ENCODE assay signal across 8 mouse cellular contexts in the genomic region with DNA sequence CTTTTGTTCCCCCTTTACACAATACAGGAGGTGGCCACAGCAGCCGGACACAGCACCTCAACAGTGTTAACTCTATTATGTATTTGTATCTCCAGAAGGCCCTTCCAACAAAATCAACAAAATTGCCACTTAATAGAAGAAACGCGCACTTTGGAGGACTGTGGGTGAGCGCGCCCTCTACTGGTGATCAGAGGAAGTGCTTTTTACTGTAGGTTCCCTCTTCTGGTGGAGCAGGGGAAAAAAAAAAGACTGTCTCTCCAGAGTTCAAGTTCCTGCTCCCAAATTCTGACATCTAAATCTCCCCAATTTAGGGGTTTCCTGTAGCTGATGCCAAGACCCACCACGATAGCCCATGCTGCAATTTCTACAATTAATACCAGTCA. TPM values are rescaled to one million over a fixed set of nuclear protein-coding genes. Genes with fewer than 3 reads are reported as not detected.
DNase-seq lines count a peak whose midpoint lies in the region; ATAC-seq and TF ChIP-seq lines count a peak whose summit lies in the region.

No protein-coding gene starts in this region.

- no peak overlapping the region for H3K4me2 ChIP-seq in neural tube, embryonic 15.5 days
- no peak overlapping the region for H3K4me2 ChIP-seq in kidney, embryonic 16.5 days (replicated peaks; ENCODE audit: low read depth, low read length)
- no peak overlapping the region for H3K4me2 ChIP-seq in liver, embryonic 14.5 days (ENCODE audit: low read depth)

- H3K27ac ChIP-seq in neural tube, embryonic 15.5 days (replicated peaks): no peak overlapping the region
- no peak overlapping the region for H3K27ac ChIP-seq in kidney, embryonic 16.5 days (ENCODE audit: low read length)
- no peak overlapping the region for H3K27ac ChIP-seq in liver, embryonic 14.5 days

- peak; percentile 94 for TF ChIP-seq CTCF in liver, embryonic 14.5 days (IDR thresholded peaks at IDR 0.05; ENCODE audit: low read depth)

- H3K9me3 ChIP-seq in neural tube, embryonic 15.5 days (replicated peaks): no peaks in the 10 kb centered on the region
- H3K9me3 ChIP-seq in kidney, embryonic 16.5 days (ENCODE audit: low read length): no peaks in the 10 kb centered on the region
- H3K9me3 ChIP-seq in liver, embryonic 14.5 days (ENCODE audit: control insufficient read depth, low read length): no peaks in the 10 kb centered on the region

- 4% methylated on average over 6 of the region's 6 CpGs for WGBS in neural tube, embryonic 15.5 days
- WGBS in kidney, embryonic 16.5 days: 2% methylated on average over 6 of the region's 6 CpGs
- 1% methylated on average over 6 of the region's 6 CpGs for WGBS in liver, embryonic 14.5 days (ENCODE audit: insufficient replicate concordance)

- no peaks in the 10 kb centered on the region for H3K36me3 ChIP-seq in neural tube, embryonic 15.5 days
- no peaks in the 10 kb centered on the region for H3K36me3 ChIP-seq in kidney, embryonic 16.5 days (ENCODE audit: insufficient read depth, low read length)
- H3K36me3 ChIP-seq in liver, embryonic 14.5 days (replicated peaks; ENCODE audit: control insufficient read depth, insufficient read depth, low read depth): no peaks in the 10 kb centered on the region

- H3K27me3 ChIP-seq in neural tube, embryonic 15.5 days (replicated peaks): no peaks in the 10 kb centered on the region
- H3K27me3 ChIP-seq in kidney, embryonic 16.5 days (ENCODE audit: insufficient read depth, low read length): no peaks in the 10 kb centered on the region
- no peaks in the 10 kb centered on the region for H3K27me3 ChIP-seq in liver, embryonic 14.5 days (ENCODE audit: control insufficient read depth, insufficient read depth, low read length)

- no peak for TF ChIP-seq EP300 in liver, embryonic 14.5 days (IDR thresholded peaks at IDR 0.05; ENCODE audit: low read depth)

- no peak overlapping the region for H3K9ac ChIP-seq in neural tube, embryonic 15.5 days (replicated peaks)
- no peak overlapping the region for H3K9ac ChIP-seq in kidney, embryonic 16.5 days (replicated peaks; ENCODE audit: low read length)
- no peak overlapping the region for H3K9ac ChIP-seq in liver, embryonic 14.5 days (replicated peaks)

- H3K4me1 ChIP-seq in neural tube, embryonic 15.5 days: peaks cover 13% of the 10 kb centered on the region
- H3K4me1 ChIP-seq in kidney, embryonic 16.5 days (ENCODE audit: insufficient read depth, low read length): peaks cover 11% of the 10 kb centered on the region; the same call in 1 of the 2 replicates
- no peaks in the 10 kb centered on the region for H3K4me1 ChIP-seq in liver, embryonic 14.5 days (replicated peaks; ENCODE audit: control insufficient read depth in 2 of 2, insufficient read depth in 2 of 2, low read length in 1 of 2)

- H3K4me3 ChIP-seq in neural tube, embryonic 15.5 days (replicated peaks): no peak overlapping the region
- no peak overlapping the region for H3K4me3 ChIP-seq in kidney, embryonic 16.5 days (ENCODE audit: low read length)
- H3K4me3 ChIP-seq in liver, embryonic 14.5 days (ENCODE audit: insufficient read depth in 1 of 2, low read depth in 2 of 2, low read length in 2 of 2): no peak overlapping the region

- no peak for ATAC-seq in neural tube, embryonic 15.5 days (ENCODE audit: low FRiP score)
- peak; percentile 23; the same call in 1 of the 2 replicates for ATAC-seq in kidney, embryonic 16.5 days (ENCODE audit: low FRiP score, low TSS enrichment)
- ATAC-seq in liver, embryonic 14.5 days (ENCODE audit: insufficient read depth): no peak

- DNase-seq in neural tube, embryonic 10.5 days (ENCODE audit: extremely low spot score, low spot score): peak; percentile 80
- peak; percentile 79 for DNase-seq in cerebellum, adult 9-10 months
- DNase-seq in frontal cortex, postnatal 36 days (ENCODE audit: low spot score in 2 of 2): peak; percentile 72 to 76
- no peak for DNase-seq in liver, embryonic 14.5 days (ENCODE audit: low read depth in 3 of 3, low spot score in 3 of 3)
- DNase-seq in ovary, postnatal 36 days (ENCODE audit: low spot score): peak; percentile 74
- peak; percentile 69 to 72 for DNase-seq in thymus, postnatal 36 days

RNA-seq across cellular contexts. Expression of a gene that starts 10.2 kb away (rescaled TPM):
- 17.3 and 20.7 TPM in 2 replicates for polyA plus RNA-seq in neural tube, embryonic 15.5 days (2015; fragmentation: Nextera tagmentation; extraction: Ambion mirVana)
- 24.3 and 30.0 TPM in 2 replicates for polyA plus RNA-seq in kidney, embryonic 16.5 days (2015; fragmentation: Nextera tagmentation; extraction: Ambion mirVana)
- polyA plus RNA-seq in liver, embryonic 14.5 days (2012; rRNA removed): 4.8 and 6.2 TPM in 2 replicates
- polyA plus RNA-seq in liver, embryonic 14.5 days (2014; fragmentation: Nextera tagmentation; extraction: Ambion mirVana): 2.1 and 2.2 TPM in 2 replicates

Comparison
In these comparisons a context has a peak if more than half of its experiments do, and no peak if none do; other contexts are left out.
1. DNase-seq: peak in neural tube, embryonic 10.5 days (single experiment), cerebellum, adult 9-10 months (single experiment), frontal cortex, postnatal 36 days (2 of 2), ovary, postnatal 36 days (single experiment) and thymus, postnatal 36 days (2 of 2); none in liver, embryonic 14.5 days (0 of 3).